Mouse (Mus musculus) ES-Bruce4 (cell line): ENCODE data around the gene Limk2. TPM values are rescaled to one million over a fixed set of nuclear protein-coding genes. Genes with fewer than 3 reads are reported as not detected.

Experiments
- H3K27ac ChIP-seq: 2 replicates; pipeline ENCODE4 v1.5.1; 2012; ENCODE audit warnings: low read length, inconsistent platforms; ENCODE audit not compliant: insufficient read depth
- H3K27me3 ChIP-seq: 2 replicates; pipeline ENCODE4 v1.6.1; 2012; ENCODE audit warnings: mild to moderate bottlenecking, low read length, inconsistent platforms; ENCODE audit not compliant: control insufficient read depth, poor library complexity, insufficient read depth, severe bottlenecking
- H3K36me3 ChIP-seq: 2 replicates; pipeline ENCODE4 v1.6.1; 2012; ENCODE audit warnings: inconsistent platforms, mild to moderate bottlenecking, low read length, moderate library complexity; ENCODE audit not compliant: control insufficient read depth, poor library complexity, insufficient read depth, severe bottlenecking
- H3K4me1 ChIP-seq: one replicate; pipeline ENCODE4 v1.8.1; 2011; ENCODE audit warnings: low read length; ENCODE audit not compliant: control insufficient read depth, insufficient read depth
- H3K4me3 ChIP-seq: 2 replicates; pipeline ENCODE4 v1.5.1; 2011; ENCODE audit warnings: low read depth, mild to moderate bottlenecking, low read length
- H3K9ac ChIP-seq: 2 replicates; pipeline ENCODE4 v1.6.1; 2012; ENCODE audit warnings: low read depth, mild to moderate bottlenecking, inconsistent platforms; ENCODE audit not compliant: poor library complexity, severe bottlenecking
- H3K9me3 ChIP-seq: replicated peaks from 2 replicates; pipeline ENCODE4 v1.6.1; 2012; ENCODE audit warnings: mild to moderate bottlenecking, low read length, inconsistent platforms; ENCODE audit not compliant: control insufficient read depth, poor library complexity, insufficient read depth, severe bottlenecking
- CTCF ChIP-seq: IDR thresholded peaks from one replicate; pipeline ENCODE4 v1.8.1; 2011; ENCODE audit warnings: low read depth, low read length
- EP300 ChIP-seq: IDR thresholded peaks from 2 replicates; pipeline ENCODE4 v1.6.1; 2011; ENCODE audit warnings: low read depth, low read length; ENCODE audit not compliant: insufficient read depth
- POLR2A ChIP-seq: IDR thresholded peaks from one replicate; pipeline ENCODE4 v1.8.1; 2011; ENCODE audit warnings: low read length; ENCODE audit not compliant: insufficient read depth
- polyA plus RNA-seq: library from polyadenylated mRNA; stranded (reverse); fragments of >200 nt; gene quantifications from 2 replicates; pipeline ENCODE4 v1.2.4, GENCODE M21; 2011; ENCODE audit warnings: low read depth; ENCODE audit not compliant: missing spikeins, insufficient read depth, insufficient read length

Gene Limk2
- polyA plus RNA-seq, 1 experiment: 186 TPM

- H3K4me1 ChIP-seq: no peaks in the 10 kb centered on the region
These were observed 26.1 kb downstream of the Limk2 start for GRCm38 (mm10) chr11:3382602-3383594.

GRCm38 (mm10) chr11:3381148-3381814 lies 27.7 kb downstream of the Limk2 start:
- TF ChIP-seq CTCF (no peak), POLR2A (no peak), EP300 (no peak)
- no peaks in the 10 kb centered on the region for H3K27me3 ChIP-seq
- 0 out of 2 replicates have a peak, but pooled peaks cover 2% of the 10 kb centered on the region for H3K36me3 ChIP-seq
- H3K9me3 ChIP-seq: no peaks in the 10 kb centered on the region
- H3K4me1 ChIP-seq: no peaks in the 10 kb centered on the region
- H3K27ac ChIP-seq: no peak overlapping the region
- no peak overlapping the region for H3K4me3 ChIP-seq
- H3K9ac ChIP-seq: no peak overlapping the region

More at GRCm38 (mm10) chr11:3382602-3383594, 26.1 kb downstream of the Limk2 start:
- H3K27ac ChIP-seq: no peak overlapping the region
- TF ChIP-seq CTCF: no peak
- no peak for TF ChIP-seq EP300
- no peak for TF ChIP-seq POLR2A
- 0 out of 2 replicates have a peak, but pooled peaks cover 2% of the 10 kb centered on the region for H3K36me3 ChIP-seq
- H3K4me3 ChIP-seq: no peak overlapping the region
- no peak overlapping the region for H3K9ac ChIP-seq
- no peaks in the 10 kb centered on the region for H3K9me3 ChIP-seq
- no peaks in the 10 kb centered on the region for H3K27me3 ChIP-seq

DNA sequence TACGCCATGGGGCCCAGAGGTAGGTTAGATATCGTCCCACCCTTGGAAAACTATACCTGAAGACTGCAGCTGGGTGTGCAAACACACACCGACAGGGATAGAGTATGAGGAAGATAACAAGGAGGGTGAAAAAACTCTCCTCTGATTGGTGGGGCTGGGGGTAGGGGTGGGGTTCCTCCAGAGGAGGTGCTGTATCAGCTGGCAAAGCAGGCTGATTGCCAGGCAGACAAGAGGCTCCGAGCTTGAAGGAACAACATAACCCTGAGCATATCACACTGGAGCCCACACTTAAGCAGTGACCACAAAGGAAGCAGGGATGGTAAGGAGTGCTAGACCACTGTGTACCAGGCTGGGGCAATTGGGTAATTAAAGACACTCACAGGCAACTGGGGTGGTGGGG lies 29.6 kb downstream of the Limk2 start:
- Histone ChIP-seq H3K27ac (no peak overlapping the region), H3K36me3 (0 out of 2 replicates have a peak, but pooled peaks cover 2% of the 10 kb centered on the region)
- no peak for TF ChIP-seq CTCF
- TF ChIP-seq EP300: no peak
- no peak for TF ChIP-seq POLR2A

DNA sequence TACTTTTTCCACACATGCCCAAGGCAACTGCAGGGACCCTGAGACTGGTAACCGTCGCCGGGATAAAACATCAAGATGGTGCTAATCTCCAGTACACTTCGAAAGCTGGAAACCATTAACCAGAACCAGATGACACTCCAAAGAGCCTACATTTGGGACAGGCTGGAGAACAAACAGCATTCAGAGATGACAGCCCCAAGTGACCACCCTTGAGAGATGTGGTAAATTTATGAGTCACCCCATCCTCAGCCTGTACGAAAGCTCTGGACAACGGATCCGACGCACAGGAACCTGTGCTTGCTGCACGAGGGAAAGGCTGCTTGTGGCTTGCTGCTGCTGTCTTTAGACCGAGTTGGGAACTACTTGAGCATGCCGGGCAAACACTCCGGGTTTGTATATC lies 34.2 kb downstream of the Limk2 start:
- no peaks in the 10 kb centered on the region for H3K36me3 ChIP-seq
- H3K4me1 ChIP-seq: peaks cover 2% of the 10 kb centered on the region
- H3K9me3 ChIP-seq: no peaks in the 10 kb centered on the region
- 0 out of 2 replicates have a peak overlapping the region, but pooled peaks have one; percentile 9 for H3K9ac ChIP-seq
- no peak for TF ChIP-seq CTCF
- no peak for TF ChIP-seq EP300
- no peak for TF ChIP-seq POLR2A
- H3K27ac ChIP-seq: peak overlapping the region; percentile 40
- no peak overlapping the region for H3K4me3 ChIP-seq
- H3K27me3 ChIP-seq: no peaks in the 10 kb centered on the region

More for the DNA sequence above, 29.6 kb downstream of the Limk2 start:
- no peak overlapping the region for H3K4me3 ChIP-seq
- peaks cover 2% of the 10 kb centered on the region for H3K4me1 ChIP-seq
- H3K9ac ChIP-seq: no peak overlapping the region
- H3K9me3 ChIP-seq: no peaks in the 10 kb centered on the region
- H3K27me3 ChIP-seq: no peaks in the 10 kb centered on the region

DNA sequence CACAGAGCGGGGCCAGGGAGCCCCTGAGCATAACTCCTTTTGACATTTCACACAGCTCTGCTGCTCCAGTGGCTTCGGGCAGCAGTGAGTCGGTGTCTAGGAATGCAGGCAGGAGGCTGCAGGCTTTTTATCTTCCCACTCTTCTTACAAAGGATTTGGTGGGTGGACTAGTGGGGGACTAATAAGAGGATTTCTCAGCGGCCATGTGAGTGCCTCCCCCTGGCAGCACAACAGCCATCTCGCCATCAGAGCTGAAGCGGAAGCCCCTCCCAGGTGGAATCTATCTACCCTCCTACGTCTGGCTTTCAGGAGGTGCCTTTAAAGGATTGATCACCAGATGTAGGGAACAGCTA lies 34.7 kb downstream of the Limk2 start:
- 0 out of 2 replicates have a peak, but pooled peaks have one; percentile 17 for TF ChIP-seq EP300
- no peak for TF ChIP-seq CTCF
- TF ChIP-seq POLR2A: no peak
- peaks cover 2% of the 10 kb centered on the region for H3K4me1 ChIP-seq
- peak overlapping the region; percentile 40 for H3K27ac ChIP-seq
- H3K4me3 ChIP-seq: no peak overlapping the region
- no peaks in the 10 kb centered on the region for H3K27me3 ChIP-seq
- 0 out of 2 replicates have a peak overlapping the region, but pooled peaks have one; percentile 9 for H3K9ac ChIP-seq
- H3K9me3 ChIP-seq: no peaks in the 10 kb centered on the region
- no peaks in the 10 kb centered on the region for H3K36me3 ChIP-seq
